Mouse (Mus musculus) kidney, embryonic 16.5 days (tissue): ENCODE results near the gene Efnb3. TPM values are rescaled to one million over a fixed set of nuclear protein-coding genes. Genes with fewer than 3 reads are reported as not detected.

Source experiments
- ATAC-seq: fragments of 200-750 bp; cut with Nextera tagmentation; 2 replicates; pipeline ENCODE4 v1.8.0; 2017; ENCODE audit warnings: moderate TSS enrichment; ENCODE audit not compliant: low FRiP score, low TSS enrichment
- H3K27ac ChIP-seq: fragments of 300-500 bp; sonication (generic); 2 replicates; pipeline ENCODE4 v1.5.1; 2014; ENCODE audit warnings: low read length
- H3K27me3 ChIP-seq: fragments of 300-500 bp; sonication (generic); 2 replicates; pipeline ENCODE4 v1.6.1; 2014; ENCODE audit warnings: low read length, control low read depth, mixed read lengths; ENCODE audit not compliant: insufficient read depth
- H3K36me3 ChIP-seq: fragments of 300-500 bp; sonication (generic); 2 replicates; pipeline ENCODE4 v1.6.1; 2014; ENCODE audit warnings: low read length, control low read depth, mixed read lengths; ENCODE audit not compliant: insufficient read depth
- H3K4me1 ChIP-seq: fragments of 300-500 bp; sonication (generic); 2 replicates; pipeline ENCODE4 v1.6.1; 2014; ENCODE audit warnings: low read length, control low read depth, mixed read lengths; ENCODE audit not compliant: insufficient read depth
- H3K4me2 ChIP-seq: fragments of 300-500 bp; sonication (generic); replicated peaks from 2 replicates; pipeline ENCODE4 v1.6.1; 2014; ENCODE audit warnings: low read depth, low read length
- H3K4me3 ChIP-seq: fragments of 300-500 bp; sonication (generic); 2 replicates; pipeline ENCODE4 v1.5.1; 2014; ENCODE audit warnings: mild to moderate bottlenecking, low read length
- H3K9ac ChIP-seq: fragments of 300-500 bp; sonication (generic); replicated peaks from 2 replicates; pipeline ENCODE4 v1.6.1; 2014; ENCODE audit warnings: low read length
- H3K9me3 ChIP-seq: fragments of 300-500 bp; sonication (generic); 2 replicates; pipeline ENCODE4 v1.6.1; 2016; ENCODE audit warnings: low read length, control low read depth
- WGBS: fragments of 180-500 bp; shearing (Covaris S2); extraction: QIAGEN DNeasy Blood & Tissue Kit; methylation state at CpG from one replicate; pipeline ENCODE4 v1.1.7; 2014; 5-methylcytosine and 5-hydroxymethylcytosine counted together
- microRNA-seq: library from miRNA; unstranded; fragments of <30 nt; microRNA quantifications from one replicate; pipeline ENCODE4, GENCODE M21; 2016
- polyA plus RNA-seq: library from polyadenylated mRNA; unstranded; fragments of >200 nt; fragmentation: Nextera tagmentation; extraction: Ambion mirVana; gene quantifications from 2 replicates; pipeline ENCODE4 v1.2.1, GENCODE M21; 2015

Efnb3 gene
- polyA plus RNA-seq, 1 experiment from 2014 or later, result 12.6 TPM

- Histone ChIP-seq H3K4me1 (0 out of 2 replicates have a peak, but pooled peaks cover 8% of the 10 kb centered on the region), H3K27me3 (no peaks in the 10 kb centered on the region), H3K27ac (no peak overlapping the region), H3K36me3 (no peaks in the 10 kb centered on the region), H3K4me3 (no peak overlapping the region), H3K9ac (no peak overlapping the region), H3K4me2 (no peak overlapping the region), H3K9me3 (no peaks in the 10 kb centered on the region)
- WGBS, result 86% methylated on average over 4 of the region's 4 CpGs
- ATAC-seq, result no peak
These were observed 36.4 kb downstream of the Efnb3 start for GRCm38 (mm10) chr11:69523651-69524050.

GRCm38 (mm10) chr11:69521526-69522149 lies 38.4 kb downstream of the Efnb3 start:
- no peaks in the 10 kb centered on the region for H3K27me3 ChIP-seq
- no peak overlapping the region for H3K27ac ChIP-seq
- no peak overlapping the region for H3K4me2 ChIP-seq
- H3K9me3 ChIP-seq, result no peaks in the 10 kb centered on the region
- H3K9ac ChIP-seq, result no peak overlapping the region
- no peak for ATAC-seq
- no peak overlapping the region for H3K4me3 ChIP-seq
- no peaks in the 10 kb centered on the region for H3K4me1 ChIP-seq
- H3K36me3 ChIP-seq, result no peaks in the 10 kb centered on the region
- 87% methylated on average over 9 of the region's 9 CpGs for WGBS

DNA sequence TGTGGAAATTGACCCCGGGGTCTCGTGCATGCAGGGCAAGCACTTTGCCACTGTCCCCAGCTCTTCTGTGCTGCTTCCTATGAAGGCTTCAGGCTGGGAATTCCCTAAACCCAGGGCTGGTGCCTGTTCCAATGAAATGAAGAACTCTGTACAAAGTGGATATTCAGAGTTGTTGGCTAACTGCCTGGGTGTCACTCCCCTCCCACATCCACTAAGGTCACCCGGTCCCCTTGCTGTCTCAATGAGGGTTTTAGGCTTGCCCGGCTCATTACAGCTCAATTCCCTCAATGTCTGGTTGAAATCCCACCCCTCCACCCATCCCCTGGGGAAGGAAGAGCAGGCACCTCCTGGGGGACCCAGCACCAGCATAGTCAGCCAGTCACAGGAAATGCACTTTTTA lies 40.0 kb downstream of the Efnb3 start:
- H3K27ac ChIP-seq, result no peak overlapping the region
- H3K4me1 ChIP-seq, result no peaks in the 10 kb centered on the region
- ATAC-seq, result no peak
- 63% methylated on average over 4 of the region's 4 CpGs for WGBS
- no peaks in the 10 kb centered on the region for H3K27me3 ChIP-seq
- no peak overlapping the region for H3K4me2 ChIP-seq
- H3K36me3 ChIP-seq, result no peaks in the 10 kb centered on the region
- H3K9ac ChIP-seq, result no peak overlapping the region
- H3K9me3 ChIP-seq, result no peaks in the 10 kb centered on the region
- no peak overlapping the region for H3K4me3 ChIP-seq

DNA sequence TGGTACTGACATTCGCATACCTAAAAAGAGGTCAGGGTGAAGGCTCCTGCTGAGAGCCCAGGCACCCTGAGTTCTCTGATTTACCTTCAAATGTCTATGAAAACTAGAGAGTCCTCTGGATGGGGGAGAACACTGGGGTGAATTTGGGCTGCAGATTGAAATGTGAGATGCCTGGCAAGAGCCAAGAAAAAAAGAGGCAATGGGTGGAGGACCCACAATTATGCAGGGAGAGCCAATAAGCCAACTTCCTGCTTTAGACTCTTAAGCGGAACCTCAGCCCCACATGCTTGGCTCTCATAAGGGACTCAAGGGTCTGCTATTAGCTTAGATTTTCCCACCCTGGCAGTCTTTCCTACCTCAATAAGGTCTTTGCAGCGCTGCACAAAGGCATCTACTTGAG lies 43.3 kb downstream of the Efnb3 start:
- H3K9me3 ChIP-seq, result no peaks in the 10 kb centered on the region
- H3K27me3 ChIP-seq, result no peaks in the 10 kb centered on the region
- no peaks in the 10 kb centered on the region for H3K4me1 ChIP-seq
- H3K4me2 ChIP-seq, result no peak overlapping the region
- no peak for ATAC-seq
- no peak overlapping the region for H3K9ac ChIP-seq
- H3K27ac ChIP-seq, result no peak overlapping the region
- WGBS, result 68% methylated on average over 3 of the region's 3 CpGs
- no peak overlapping the region for H3K4me3 ChIP-seq
- H3K36me3 ChIP-seq, result no peaks in the 10 kb centered on the region

DNA sequence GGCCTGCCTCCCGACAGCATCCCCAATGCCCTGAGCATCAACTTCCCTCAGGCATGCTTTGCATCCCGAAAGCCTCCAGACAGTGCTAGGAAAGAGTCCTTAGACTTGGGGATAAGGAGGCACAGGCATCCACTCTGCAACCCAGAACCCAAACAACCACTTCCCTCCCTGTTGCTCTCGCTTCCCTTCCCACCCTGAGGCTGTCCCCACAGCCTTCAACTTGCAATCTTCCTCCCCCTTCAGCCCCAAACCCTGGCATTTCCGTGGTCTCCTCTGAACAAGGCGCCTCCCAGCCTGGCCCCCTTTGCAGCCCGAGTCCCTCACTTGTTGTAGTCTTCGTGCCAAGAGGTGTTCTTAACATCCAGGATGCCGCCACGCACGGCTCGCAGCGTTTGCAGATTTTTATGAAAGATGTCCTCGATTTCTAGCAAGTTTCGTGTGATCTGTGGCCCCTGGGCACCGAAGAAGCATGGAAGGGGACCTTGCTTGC lies 43.8 kb downstream of the Efnb3 start:
- H3K4me3 ChIP-seq, result no peak overlapping the region
- H3K27ac ChIP-seq, result no peak overlapping the region
- no peak overlapping the region for H3K4me2 ChIP-seq
- 67% methylated on average over 15 of the region's 15 CpGs for WGBS
- no peaks in the 10 kb centered on the region for H3K36me3 ChIP-seq
- H3K27me3 ChIP-seq, result no peaks in the 10 kb centered on the region
- no peak overlapping the region for H3K9ac ChIP-seq
- H3K4me1 ChIP-seq, result no peaks in the 10 kb centered on the region
- no peaks in the 10 kb centered on the region for H3K9me3 ChIP-seq
- ATAC-seq, result no peak

DNA sequence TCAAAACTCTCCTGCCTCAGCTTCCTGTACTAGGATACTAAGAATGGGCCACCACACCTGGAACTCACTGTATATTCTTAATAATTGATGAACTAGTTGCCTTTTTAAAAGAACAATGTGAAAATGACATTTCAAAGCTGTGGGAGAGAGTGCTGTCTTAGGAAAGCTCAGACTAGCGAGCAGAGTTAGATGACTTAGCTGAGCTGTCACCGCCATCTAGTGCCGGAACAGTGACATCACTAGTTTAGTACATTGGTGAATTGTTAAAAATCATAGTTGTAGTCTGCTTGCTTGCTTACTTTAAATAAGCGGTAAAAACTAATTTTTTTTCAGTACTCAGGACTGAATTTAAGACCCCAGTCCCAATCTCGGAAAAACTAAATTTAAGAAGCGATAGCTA lies 46.2 kb downstream of the Efnb3 start:
- no peaks in the 10 kb centered on the region for H3K4me1 ChIP-seq
- no peak for ATAC-seq

GRCm38 (mm10) chr11:69510796-69511496 lies 49.1 kb downstream of the Efnb3 start:
- H3K27me3 ChIP-seq, result no peaks in the 10 kb centered on the region
- no peaks in the 10 kb centered on the region for H3K4me1 ChIP-seq
- H3K9me3 ChIP-seq, result no peaks in the 10 kb centered on the region
- 31% methylated on average over 7 of the region's 7 CpGs for WGBS
- H3K4me3 ChIP-seq, result no peak overlapping the region
- H3K9ac ChIP-seq, result no peak overlapping the region
- no peak overlapping the region for H3K4me2 ChIP-seq
- ATAC-seq, result no peak
- no peaks in the 10 kb centered on the region for H3K36me3 ChIP-seq
- H3K27ac ChIP-seq, result no peak overlapping the region

More for the DNA sequence above, 46.2 kb downstream of the Efnb3 start:
- 9% methylated on average over 6 of the region's 6 CpGs for WGBS
- H3K9ac ChIP-seq, result no peak overlapping the region
- no peaks in the 10 kb centered on the region for H3K9me3 ChIP-seq
- no peaks in the 10 kb centered on the region for H3K36me3 ChIP-seq
- no peak overlapping the region for H3K4me2 ChIP-seq
- no peak overlapping the region for H3K4me3 ChIP-seq
- no peak overlapping the region for H3K27ac ChIP-seq
- no peaks in the 10 kb centered on the region for H3K27me3 ChIP-seq

Small RNAs within 50 kb of the gene (microRNA-seq; reads per million reads assigned to microRNA genes)
- not detected for gene Gm27493

Other genes with a start within 250 kb of the Efnb3 start
- 22.4 and 23.2 TPM in 2 replicates for gene Cntrob, start 236.4 kb downstream of the Efnb3 start, polyA plus RNA-seq
- gene Trappc1, start 236.2 kb downstream of the Efnb3 start, polyA plus RNA-seq, result 166 and 172 TPM in 2 replicates
- 3.3 and 3.8 TPM in 2 replicates for gene Kcnab3, start 233.9 kb downstream of the Efnb3 start, polyA plus RNA-seq
- 16.4 and 17.8 TPM in 2 replicates for gene Rnf227, start 219.7 kb downstream of the Efnb3 start, polyA plus RNA-seq
- gene Chd3, start 190.8 kb downstream of the Efnb3 start, polyA plus RNA-seq, result 58.6 and 67.2 TPM in 2 replicates
- gene Naa38, start 164.7 kb downstream of the Efnb3 start, polyA plus RNA-seq, result 142 and 150 TPM in 2 replicates
- 34.0 and 37.3 TPM in 2 replicates for gene Cyb5d1, start 164.6 kb downstream of the Efnb3 start, polyA plus RNA-seq
- gene Tmem88, start 162.0 kb downstream of the Efnb3 start, polyA plus RNA-seq, result 46.5 and 47.7 TPM in 2 replicates
- gene Kdm6b, start 146.5 kb downstream of the Efnb3 start, polyA plus RNA-seq, result 26.0 and 31.3 TPM in 2 replicates
- 0.69 and 0.90 TPM in 2 replicates for gene Dnah2, start 11.1 kb downstream of the Efnb3 start, polyA plus RNA-seq
- gene Wrap53, start 20.1 kb upstream of the Efnb3 start, polyA plus RNA-seq, result 29.3 and 30.3 TPM in 2 replicates
- 191 and 205 TPM in 2 replicates for gene Trp53, start 20.2 kb upstream of the Efnb3 start, polyA plus RNA-seq
- gene Atp1b2, start 45.7 kb upstream of the Efnb3 start, polyA plus RNA-seq, result 12.3 and 14.3 TPM in 2 replicates
- gene Shbg, start 57.7 kb upstream of the Efnb3 start, polyA plus RNA-seq, result 0.17 TPM in 1 of 2 replicates, not detected in the other
- 21.3 and 24.1 TPM in 2 replicates for gene Sat2, start 61.8 kb upstream of the Efnb3 start, polyA plus RNA-seq
- gene Fxr2, start 72.8 kb upstream of the Efnb3 start, polyA plus RNA-seq, result 31.8 and 33.4 TPM in 2 replicates
- 0.19 TPM in 1 of 2 replicates, not detected in the other for gene Sox15, start 95.1 kb upstream of the Efnb3 start, polyA plus RNA-seq
- 79.5 and 84.0 TPM in 2 replicates for gene Mpdu1, start 102.4 kb upstream of the Efnb3 start, polyA plus RNA-seq
- gene Cd68, start 105.9 kb upstream of the Efnb3 start, polyA plus RNA-seq, result 12.4 and 15.5 TPM in 2 replicates
- 571 and 587 TPM in 2 replicates for gene Eif4a1, start 112.2 kb upstream of the Efnb3 start, polyA plus RNA-seq
- gene Senp3, start 121.9 kb upstream of the Efnb3 start, polyA plus RNA-seq, result 96.5 and 98.4 TPM in 2 replicates
- 0.66 and 1.2 TPM in 2 replicates for gene Tnfsf13, start 125.6 kb upstream of the Efnb3 start, polyA plus RNA-seq
- 8.8 and 11.5 TPM in 2 replicates for gene Tnfsf12, start 135.6 kb upstream of the Efnb3 start, polyA plus RNA-seq
- gene Tnfsfm13, start 135.9 kb upstream of the Efnb3 start, polyA plus RNA-seq, result 4.6 and 6.1 TPM in 2 replicates
- gene Polr2a, start 198.4 kb upstream of the Efnb3 start, polyA plus RNA-seq, result 28.3 and 33.6 TPM in 2 replicates
- gene Slc35g3, start 201.8 kb upstream of the Efnb3 start, polyA plus RNA-seq, result 0.25 and 0.64 TPM in 2 replicates
- gene Zbtb4, start 205.7 kb upstream of the Efnb3 start, polyA plus RNA-seq, result 2.9 TPM in 2 replicates
- 12.9 and 13.8 TPM in 2 replicates for gene Chrnb1, start 235.7 kb upstream of the Efnb3 start, polyA plus RNA-seq
- 2.6 and 3.0 TPM in 2 replicates for gene Fgf11, start 241.7 kb upstream of the Efnb3 start, polyA plus RNA-seq
- 9.0 and 10.2 TPM in 2 replicates for gene Tmem102, start 245.4 kb upstream of the Efnb3 start, polyA plus RNA-seq